Mouse (Mus musculus): ENCODE results near the gene Hist1h2aa.

The Hist1h2aa gene

DNA sequence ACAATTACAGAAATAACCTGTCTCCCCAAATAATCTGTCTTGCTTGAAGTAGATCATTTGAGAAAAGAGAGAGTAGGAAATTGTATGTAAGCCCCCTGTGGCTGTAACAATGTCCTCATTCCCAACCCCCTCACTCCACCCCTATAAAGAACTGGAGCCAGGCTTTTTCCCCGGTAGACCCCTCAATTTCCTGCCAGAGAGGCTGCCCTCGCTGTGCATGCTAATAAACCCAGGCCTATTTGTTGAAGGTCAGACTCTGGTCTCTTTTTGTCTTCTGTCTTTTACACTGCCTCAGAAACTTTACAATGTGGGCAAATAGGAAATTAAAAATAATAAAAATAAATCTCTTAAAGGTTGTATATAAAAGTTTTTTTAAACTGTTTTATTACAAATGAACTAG lies 12.0 kb downstream of the Hist1h2aa start:
- no peak for DNase-seq (ENCODE audit: low spot score)

DNA sequence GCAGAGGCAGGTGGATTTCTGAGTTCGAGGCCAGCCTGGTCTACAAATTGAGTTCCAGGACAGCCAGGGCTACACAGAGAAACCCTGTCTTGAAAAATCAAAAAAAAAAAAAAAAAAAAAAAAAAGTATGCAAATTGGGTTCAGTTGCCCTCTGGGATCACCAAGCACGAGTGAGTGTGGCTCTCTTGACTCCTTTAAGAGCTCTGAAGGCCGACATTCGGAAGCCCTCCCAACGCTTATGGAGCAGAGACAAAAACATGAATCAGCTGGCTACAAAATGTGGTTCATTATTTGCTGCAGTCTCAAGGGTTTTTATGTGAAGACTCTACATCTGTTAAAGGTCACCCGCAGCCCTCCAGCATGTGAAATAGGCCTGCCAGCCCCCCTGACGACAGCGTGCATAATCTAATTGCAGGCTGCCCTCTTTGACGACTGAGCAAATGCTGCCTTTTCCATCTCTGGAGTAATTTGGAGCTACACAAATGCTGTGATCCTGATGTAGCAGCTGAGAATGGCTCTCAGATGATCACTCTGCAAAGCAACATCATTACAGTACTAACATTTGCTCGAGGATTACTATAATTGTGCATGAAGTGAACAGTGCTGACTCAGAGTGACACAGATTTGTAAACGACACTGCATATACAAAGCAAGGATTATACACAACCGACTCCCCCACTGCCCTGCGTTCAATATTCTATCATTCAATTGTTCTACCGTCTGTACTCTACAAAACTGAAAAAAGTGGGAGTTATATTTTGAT lies 15.4 kb downstream of the Hist1h2aa start:
- DNase-seq (ENCODE audit: low spot score) = peak; percentile 17

DNA sequence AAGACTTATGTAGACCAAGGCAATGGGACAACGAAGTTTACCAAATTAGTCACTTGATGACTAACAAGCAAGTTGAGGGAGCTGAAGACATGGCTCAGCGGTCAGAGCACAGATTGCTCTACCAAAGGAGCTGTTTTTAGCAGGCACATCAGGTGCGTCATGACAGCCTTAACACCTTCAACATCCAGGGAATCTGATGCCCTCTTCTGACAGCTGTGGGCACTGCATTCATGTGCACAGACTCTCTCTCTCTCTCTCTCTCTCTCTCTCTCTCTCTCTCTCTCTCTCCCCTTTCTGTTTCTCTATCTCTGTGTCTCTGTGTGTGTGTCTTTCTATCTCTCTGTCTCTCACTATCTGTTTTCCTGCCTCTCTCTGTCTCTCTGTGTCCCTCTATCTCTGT lies 16.7 kb downstream of the Hist1h2aa start:
- no peak for DNase-seq (ENCODE audit: low spot score)

DNA sequence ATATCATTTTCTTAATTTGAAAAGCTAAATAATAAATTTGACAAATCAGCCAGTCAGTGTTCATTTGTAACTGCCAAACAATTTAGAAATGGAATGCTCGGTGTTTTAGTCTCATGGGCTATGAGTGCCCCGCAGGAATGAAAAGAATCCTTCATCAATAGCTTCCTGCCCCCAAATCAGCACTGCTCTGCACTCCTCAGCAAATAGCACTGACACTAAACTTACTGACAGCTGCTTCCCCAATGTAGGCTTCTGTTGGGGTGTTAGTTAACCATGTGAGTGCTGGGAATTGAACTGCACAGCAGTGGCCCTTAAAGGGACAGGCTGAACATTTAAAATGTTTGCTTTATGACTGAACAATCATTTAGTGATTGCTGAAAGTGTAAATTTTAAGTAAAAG lies 25.5 kb downstream of the Hist1h2aa start:
- no peak for DNase-seq (ENCODE audit: low spot score)

DNA sequence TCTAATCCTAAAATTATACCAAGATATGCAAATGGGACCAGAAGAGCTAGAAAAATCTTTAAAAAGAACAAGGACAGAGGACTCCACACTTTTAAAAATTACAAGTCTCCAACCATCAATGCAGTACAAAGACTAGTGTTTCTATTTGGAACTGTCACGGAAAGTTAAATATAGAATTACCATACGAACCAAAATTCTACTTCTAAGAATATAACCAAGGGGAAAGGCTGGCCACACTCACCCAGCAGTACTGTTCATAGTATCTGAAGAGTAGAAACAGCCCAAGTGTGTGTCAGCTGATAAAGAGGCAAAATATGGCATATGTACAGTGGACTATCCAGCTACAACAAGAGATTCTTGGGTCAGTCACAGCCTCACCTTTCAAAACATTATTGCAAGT lies 30.6 kb downstream of the Hist1h2aa start:
- no peak for DNase-seq (ENCODE audit: low spot score)

GRCm38 (mm10) chr13:23971870-23972269 lies 37.6 kb downstream of the Hist1h2aa start:
- no peak for DNase-seq (ENCODE audit: low spot score)

DNA sequence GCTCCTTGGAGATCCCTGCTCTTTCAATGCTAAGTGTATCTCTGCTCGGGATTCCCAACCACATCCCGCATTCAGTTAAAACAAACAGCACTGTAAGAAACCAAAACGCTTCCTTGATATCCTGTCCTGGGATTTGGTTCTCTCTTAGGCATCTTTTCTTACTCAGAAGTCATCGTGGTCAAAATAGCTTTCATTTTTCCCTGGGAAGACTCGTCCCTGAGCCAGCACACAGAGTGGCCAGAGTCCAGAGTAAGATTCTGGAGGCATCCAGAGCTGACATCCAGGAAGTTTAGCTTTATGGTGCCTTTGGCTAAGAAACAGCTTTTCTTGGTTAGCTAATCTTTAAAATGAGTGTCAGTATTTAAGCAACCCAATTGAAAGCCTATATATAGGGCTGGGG lies 38.0 kb downstream of the Hist1h2aa start:
- no peak for DNase-seq (ENCODE audit: low spot score)
